Mouse (Mus musculus) gastrocnemius, postnatal 25 days (tissue): ENCODE results near the gene Daam2. TPM values are rescaled to one million over a fixed set of nuclear protein-coding genes. Genes with fewer than 3 reads are reported as not detected.

Experiments used
- DNase-seq: peaks from one replicate; pipeline ENCODE4 v3.0.0; 2022
- long read RNA-seq, 2 experiments: library from polyadenylated mRNA; stranded (forward); transcript quantifications; one replicate each; pipeline ENCODE4 v2.0.0; 2021
- total RNA-seq, 2 experiments: library from RNA; stranded (reverse); gene quantifications; 1 replicate in 1 of 2; 2 replicates in 1 of 2; pipeline ENCODE4 v1.2.3; 2021

The Daam2 gene
- total RNA-seq, result 1 to 10 TPM; 4.9 to 5.0 TPM
- long read RNA-seq, experiment 1, partial matches to known transcripts, result 0 of 1 reads
- long read RNA-seq, experiment 1, other reads (novel, unspliced or antisense), result 1 of 1 reads
- long read RNA-seq, experiment 2, partial matches to known transcripts, result 0 of 1 reads
- long read RNA-seq, experiment 2, other reads (novel, unspliced or antisense), result 1 of 1 reads

DNA sequence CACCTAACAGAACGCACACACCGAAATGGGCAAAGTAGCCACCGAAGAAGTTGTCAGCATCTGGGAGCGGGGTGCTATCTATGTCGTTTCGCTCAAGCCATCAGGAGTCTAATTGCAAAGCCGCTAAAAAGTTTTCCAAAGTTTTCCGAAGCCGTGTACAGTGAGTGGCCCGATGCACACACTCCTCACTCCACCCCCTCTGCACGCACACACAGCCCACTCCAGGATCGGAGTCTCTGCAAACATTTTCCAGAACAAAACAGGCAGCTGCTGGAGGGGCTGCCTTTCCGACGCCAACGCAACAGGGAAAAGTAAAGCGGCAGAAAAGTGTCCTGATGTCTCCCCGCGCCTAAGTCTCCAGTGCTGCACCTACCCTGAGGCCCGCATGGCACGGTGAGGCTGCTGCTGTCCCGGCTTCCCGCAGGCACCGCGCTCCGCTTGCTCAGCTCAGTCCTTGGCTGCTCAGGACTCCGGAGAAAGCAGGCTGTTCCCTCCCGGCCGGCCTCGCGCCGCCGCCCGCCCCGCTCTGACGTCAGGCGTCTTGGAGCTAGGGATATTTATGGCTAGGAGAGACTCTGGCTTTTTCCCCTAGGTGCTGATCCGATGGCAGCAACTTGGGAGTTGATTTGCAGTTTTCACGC is at the start of gene Daam2:
Daam2 (minus strand) TSS at position 514 of the 641 bp plus-strand sequence.
- peak; percentile 86 for DNase-seq

DNA sequence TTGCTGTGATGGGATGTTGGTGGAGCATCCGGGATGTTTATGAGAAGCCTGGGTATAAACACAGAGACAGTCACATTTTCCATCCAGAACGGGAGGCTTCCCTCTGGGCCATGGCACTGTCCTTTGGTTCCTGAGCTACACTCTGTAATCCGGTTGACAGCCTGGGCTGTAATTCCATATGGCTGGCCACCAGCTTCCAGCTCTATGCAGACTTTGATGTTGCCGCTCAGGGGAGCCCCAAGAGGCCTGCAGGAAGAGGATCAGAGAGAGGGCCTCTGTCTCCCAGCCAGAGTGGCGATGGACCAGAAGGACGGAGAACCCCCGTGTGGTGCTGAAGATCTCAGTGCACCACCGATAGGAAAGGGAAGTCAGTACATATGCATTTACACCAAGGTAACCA is 46.2 kb upstream of the Daam2 start:
- no peak for DNase-seq

DNA sequence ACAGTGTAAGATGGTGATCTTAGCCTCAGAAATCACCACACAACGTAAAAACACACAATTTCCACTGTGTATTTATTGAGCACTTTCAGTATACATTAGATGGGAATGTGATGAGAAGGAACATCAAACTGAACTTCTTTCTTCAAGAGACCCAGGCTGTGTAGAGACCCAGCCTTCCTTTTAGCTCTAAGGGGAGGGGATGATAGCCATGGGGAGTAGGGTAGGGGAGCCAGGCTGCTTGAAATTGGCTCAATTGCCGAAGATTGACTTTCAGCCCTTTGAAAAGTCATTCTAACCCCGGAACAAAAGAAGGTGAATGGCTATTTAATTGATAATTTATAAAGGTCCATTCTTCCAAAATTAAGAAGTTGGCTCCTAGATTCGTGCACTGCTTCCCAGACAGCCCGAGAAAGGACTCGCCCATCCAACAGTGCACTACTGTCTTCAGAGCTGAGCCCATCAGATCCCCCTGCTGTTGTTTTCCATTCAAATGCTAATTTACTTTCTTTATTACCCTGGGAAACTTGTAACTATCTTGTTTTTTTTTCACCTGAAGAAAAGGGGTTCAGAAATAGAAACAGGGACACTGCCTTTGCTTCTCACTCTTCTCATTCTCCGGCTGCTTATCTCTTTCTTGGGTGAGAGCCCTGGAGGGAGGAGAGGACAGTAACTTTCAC is 43.3 kb upstream of the Daam2 start:
- no peak for DNase-seq

DNA sequence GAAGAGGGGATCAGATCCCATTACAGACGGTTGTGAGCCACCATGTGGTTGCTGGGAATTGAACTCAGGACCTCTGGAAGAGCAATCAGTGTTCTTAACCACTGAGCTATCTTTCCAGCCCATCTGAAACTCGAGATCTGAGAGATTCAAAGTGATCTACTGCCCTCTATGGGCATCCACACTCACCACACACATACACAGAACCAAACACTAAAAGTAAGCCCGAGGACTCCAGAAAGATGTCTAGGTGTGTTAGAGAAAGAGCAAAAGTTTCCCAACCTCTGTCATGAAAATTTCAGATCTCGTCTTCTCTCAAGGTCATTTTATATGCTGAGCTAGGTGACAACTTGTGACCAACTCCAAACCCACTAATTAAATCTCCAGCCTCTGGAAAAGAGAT is 41.3 kb upstream of the Daam2 start:
- DNase-seq, result no peak

DNA sequence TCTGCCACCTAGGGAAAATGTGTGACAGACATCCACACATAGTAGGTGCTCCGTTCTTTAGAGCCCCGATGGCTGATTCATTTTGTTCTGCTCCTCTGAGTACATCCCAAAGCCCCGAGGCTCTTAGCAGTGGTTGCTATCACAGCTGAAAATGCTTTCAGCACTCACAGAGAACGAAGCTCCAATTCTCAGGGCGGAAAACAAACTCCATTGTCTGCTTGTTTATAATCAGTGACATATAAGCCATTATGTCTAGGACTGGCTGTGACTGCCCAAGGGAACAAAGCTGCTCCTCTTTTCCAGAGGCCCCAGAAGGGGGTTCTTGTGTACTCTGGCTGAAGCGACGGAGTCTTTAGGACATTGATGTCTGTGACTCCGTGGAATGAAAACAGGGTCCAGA is 25.9 kb upstream of the Daam2 start:
- no peak for DNase-seq

DNA sequence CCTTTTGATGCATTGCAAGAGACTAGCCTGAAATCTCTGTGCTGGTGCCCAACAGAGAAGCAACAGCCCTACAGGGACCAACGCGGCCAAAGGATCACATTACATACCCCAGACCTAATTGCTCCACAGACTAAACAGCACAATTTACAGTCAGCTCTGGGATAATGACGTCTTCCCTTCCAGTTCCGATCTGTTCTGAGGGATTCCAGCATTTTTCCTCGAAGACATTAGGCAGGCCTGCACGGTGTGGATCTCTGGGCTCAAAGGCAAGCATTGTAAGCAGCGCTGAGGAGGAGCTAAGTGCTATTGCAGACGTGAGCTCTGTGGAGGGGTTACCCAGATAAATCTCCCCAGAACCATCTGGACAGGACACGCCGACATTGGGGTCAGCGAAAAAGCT is 18.3 kb upstream of the Daam2 start:
- DNase-seq, result no peak

DNA sequence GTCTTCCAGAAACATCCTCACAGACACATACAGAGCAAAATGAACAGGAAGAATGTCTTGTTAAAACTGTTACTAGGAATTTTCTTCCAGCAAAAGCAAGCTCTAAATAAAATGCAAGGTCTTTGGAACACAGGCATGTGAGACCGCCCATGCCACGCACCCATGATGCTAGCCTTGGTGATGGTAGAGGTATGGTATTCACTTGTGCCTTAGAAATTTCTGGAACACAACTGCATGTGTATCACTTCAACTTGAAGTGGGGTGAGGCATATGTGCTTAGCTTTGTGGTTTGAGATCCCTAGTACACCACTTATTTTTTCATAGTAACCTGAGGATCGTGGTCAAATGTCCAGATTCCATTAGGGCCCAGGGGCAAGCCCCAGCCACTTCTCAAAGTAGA is 13.2 kb upstream of the Daam2 start:
- no peak for DNase-seq

DNA sequence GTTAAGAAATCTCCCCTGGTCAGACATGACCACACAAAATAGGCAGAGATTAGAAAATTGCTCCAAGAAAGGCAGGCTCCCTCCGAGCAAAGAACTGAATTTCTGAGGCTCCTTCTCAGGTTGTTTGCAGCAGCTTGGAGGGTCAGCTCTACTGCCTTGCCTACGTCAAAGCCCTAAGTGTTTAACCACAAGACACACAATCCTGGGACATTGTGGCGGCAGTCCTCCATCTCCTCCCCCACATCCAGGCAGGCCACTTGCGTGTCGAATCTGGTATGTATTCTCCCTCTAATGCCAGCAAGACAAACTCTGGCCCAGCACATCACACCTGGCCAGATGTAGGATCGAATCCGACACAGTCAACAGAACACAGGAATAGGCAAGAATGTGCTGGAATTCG is 4.6 kb upstream of the Daam2 start:
- no peak for DNase-seq

DNA sequence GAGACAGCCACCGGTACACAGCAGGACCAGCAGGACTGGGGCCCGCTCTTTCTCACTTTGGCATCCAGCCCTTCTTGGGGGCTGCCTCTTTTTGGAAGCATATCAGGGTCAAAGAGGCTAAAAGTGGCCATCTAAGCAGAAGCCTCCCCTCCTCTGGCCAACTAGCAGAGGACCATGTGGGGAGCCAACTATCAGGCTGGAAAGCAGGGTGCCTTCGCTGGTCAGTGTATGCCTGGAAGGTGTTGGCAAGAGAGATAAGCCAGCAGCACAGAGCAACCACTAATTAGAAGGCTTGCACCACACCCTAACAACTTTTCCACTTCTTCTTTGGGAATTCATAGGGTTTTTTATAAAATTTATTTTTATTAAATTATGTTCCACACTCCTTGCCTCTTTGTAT is 346 bp upstream of the Daam2 start:
- DNase-seq, result no peak

DNA sequence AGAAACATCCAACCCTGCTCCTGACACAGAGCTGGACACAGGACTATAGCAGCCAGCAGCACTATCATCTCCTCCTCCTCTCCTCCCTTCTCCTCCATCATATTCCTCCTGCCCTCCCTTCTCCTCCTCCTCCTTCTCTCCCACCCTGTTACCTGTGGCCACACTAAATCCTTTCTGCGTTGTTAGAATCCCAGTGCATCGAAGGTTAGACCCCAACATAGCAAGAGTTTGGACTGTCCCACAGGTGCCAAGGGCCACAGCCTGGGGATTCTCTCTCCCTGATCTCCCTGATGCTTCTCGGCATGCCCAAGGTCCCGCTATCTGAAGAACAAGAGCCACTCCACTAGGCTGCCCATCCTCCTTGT is 745 bp downstream of the Daam2 start:
- no peak for DNase-seq

DNA sequence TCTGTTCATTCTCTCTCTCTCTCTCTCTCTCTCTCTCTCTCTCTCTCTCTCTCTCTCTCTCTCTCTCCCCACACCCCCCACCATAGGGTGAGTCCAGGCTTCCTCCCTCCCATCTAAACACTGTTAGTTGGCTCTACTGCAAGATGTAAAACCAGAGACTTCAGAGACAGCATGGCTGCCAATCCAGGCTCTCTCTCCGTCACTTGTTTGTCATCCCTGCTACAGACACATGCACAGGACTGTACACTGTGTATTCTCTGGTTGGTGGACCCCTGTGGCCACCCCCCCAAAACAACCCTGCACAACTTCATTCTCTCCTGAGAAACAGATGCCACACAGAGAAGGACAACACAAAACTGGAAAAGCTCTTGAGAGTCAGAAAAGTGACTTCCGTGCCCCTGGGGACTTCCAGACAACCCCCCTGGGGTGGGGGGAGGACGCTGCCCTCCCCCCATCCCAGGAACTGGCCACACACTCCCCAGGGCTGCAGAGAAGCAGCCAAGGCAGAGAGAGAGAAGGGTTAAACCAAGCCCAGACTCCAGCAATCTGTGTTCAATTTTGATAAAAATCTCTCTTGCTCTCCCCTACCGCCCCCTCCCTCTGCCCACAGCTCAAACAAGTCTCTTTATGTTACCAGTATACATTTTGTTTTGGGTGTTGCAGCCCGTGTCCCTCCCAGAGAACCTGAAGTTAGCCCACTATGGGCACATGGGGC is 1.3 kb downstream of the Daam2 start:
- no peak for DNase-seq

DNA sequence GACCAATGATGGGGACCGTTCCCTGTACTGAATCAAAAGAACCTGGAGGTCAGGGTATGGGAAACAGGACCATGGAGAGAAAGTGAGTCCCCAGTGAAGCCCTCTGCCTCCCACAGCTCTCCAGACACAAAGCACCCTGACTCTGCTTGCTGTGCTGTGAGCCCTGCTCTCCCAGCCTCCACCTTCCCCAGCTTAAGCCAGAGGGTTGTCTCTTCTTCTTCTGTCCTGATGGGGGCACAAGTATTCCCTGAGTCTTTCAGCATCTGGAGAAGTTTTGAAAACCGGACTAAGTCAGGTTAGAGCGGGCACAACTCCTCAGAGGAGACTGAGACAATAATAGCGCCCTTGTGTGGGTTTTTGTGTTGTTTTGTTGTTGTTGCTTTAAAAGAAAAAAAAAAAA is 2.2 kb downstream of the Daam2 start:
- DNase-seq, result no peak

DNA sequence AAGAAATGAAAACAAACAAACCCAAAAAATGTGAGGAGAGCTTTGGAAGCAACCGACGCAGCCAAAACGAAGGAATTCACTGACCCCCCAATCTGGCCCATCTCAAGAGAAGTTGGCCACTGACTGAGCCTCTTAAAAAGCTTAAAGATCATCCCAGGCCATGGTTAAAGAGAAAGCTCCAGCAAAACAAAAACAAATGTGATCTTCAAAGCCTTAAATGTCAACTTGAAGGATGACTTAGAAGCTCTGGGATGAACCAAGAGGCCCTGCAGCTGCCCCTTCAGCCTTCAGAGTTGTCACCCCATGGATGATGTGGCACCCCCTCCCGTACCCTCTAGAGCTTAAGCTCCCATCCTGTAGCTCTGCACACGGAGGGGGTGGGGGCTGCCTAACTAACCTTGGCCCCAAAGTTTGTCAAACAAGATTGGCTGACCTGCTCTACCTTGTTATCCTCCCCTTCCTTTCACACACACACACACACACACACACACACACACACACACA is 4.3 kb downstream of the Daam2 start:
- no peak for DNase-seq

DNA sequence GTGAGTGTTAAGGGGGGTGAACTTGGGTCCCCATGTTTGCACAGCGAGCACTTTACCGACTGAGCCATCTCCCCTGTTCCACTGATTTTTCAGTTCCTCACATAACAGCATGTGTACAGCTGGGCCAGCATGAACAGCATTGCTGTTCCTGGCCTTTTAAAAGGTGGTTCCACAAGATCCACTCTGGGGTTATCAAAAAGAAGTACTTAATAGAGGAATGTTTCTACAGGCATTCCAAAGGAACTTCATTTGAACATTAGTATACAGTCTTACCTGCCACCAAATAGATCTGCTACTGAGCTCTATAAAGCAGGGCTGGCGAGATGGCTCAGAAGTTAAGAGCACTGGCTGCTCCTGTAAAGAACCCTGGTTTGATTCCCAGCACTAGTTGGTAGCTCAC is 8.0 kb downstream of the Daam2 start:
- DNase-seq, result no peak

DNA sequence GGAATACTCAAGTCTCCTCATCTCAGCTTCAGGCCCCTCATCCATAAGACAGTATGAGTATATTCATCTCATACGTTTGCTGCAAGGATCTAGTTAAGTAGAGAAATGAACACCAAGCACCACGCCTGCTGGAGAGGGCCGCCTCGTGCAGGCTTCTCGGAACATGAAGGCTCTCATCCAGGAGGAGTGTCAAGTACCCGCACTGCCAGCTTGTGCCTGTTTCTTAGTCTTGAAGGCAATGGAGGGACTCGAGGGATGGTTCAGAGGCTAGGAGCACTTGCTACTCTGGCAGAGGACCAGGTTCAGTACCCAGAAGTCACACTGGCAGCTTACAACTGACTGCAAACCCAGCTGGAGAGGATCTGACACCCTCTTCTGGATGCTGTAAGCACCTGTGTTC is 12.2 kb downstream of the Daam2 start:
- DNase-seq, result no peak

DNA sequence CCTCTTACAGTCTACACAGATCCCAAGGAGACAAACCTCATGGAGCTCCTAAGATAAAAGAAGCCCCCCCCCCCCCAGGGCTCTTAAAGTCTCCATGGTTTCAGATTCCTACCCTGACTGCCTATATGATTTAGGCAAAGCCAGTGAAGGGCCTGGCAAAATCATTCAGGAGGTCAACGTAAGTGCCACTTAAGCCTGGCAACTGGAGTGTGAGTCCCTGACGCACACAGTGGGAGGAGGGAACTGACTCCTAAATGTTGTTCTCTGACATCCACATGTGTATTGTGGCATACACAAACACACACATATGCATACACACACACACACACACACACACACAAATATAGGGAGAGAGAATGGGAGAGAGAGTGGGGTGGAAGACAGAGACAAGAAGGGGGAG is 12.7 kb downstream of the Daam2 start:
- DNase-seq, result no peak

DNA sequence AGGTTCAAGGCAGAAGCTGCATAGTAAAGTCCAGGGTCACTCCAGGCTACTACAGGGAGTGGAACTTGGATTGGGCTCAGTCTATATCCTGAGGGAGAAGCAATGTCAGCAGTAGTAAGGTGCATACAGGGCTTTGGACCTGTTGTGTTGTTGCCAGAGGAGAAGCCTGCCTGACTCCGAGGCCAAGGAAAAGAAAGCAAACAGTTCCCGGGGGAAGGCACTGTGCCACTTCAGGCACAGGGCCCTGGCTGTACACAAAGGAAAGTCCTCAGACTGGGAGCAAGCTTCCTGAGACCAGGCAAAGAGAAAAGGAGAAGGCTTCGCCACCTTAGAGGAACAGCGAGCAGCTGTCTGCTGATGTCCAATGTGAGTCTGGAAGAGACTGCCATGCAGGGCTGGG is 18.1 kb downstream of the Daam2 start:
- no peak for DNase-seq

DNA sequence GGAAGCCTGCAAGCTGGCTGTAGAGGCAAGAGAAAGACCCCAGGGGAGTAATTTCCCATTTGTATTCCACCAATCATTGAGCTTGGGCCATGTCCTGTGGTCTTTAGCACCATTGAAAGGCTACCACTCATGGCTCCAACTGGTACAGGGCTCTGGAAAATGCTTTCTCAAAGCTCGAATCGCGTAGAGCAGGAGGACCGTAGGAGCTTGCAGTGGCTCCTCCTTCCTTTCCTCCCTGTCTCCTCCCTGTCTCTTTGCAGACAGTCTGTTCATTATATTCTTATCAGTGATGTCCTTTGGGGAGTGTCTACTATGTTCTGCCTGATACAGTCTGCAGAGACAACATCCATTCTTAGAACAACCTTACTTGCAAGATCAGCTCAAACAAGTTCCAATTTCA is 18.7 kb downstream of the Daam2 start:
- no peak for DNase-seq

DNA sequence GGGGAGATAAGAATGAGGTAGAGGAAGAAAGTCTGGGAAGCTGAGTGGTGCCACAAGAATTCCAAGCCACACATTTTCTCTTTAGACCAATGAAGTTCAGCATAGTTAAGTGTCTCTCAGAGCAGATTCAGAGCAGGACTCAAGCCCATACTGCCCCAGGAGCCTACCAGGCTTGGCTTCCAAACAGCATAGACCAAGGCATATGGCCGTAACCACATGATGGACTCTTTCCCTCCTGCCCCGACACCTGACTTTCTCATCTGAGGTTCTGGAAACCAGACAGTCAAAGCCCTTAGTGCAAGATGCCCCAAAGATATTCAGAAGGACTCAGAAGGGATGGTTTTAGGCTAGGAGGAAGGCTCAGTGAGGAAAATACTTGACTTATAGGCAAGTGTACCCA is 19.6 kb downstream of the Daam2 start:
- DNase-seq, result no peak

DNA sequence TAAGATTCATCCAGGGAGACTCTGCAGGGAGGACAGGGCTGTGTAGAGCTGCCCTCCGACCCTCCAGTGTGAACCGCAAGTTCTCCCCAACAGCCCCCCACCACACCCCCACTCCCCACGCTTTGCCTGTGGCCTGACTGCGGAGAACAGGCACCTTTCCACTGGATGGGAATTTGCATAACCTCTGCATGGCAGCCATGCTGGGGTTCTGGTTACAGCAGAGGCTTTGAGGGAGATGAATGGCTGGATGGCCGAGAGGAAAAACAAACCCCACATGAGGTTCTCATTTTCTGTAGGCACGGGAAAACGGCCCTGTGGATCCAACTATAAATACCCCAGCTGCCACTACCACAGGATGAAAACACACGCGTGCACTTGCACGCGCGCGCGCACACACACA is 23.4 kb downstream of the Daam2 start:
- no peak for DNase-seq

DNA sequence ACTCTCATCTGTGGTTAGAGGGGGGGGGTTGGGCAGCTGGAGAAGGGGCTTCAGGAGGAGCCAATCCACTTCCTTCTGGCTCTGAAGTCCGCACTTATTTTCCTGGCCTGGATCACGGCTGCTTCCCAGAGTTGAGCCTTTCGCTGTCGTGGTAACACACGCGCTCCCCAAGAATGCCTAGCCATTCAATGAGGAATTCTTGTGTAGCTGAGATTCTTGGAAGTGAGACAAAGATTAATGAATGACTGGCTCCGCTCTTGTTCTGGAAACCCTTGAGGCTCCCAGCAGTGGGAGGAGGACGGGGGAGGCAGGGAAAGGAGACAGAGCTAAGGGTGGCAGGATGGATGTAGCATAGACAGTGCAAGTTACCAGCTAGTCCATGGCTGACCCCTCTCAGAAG is 24.9 kb downstream of the Daam2 start:
- no peak for DNase-seq

DNA sequence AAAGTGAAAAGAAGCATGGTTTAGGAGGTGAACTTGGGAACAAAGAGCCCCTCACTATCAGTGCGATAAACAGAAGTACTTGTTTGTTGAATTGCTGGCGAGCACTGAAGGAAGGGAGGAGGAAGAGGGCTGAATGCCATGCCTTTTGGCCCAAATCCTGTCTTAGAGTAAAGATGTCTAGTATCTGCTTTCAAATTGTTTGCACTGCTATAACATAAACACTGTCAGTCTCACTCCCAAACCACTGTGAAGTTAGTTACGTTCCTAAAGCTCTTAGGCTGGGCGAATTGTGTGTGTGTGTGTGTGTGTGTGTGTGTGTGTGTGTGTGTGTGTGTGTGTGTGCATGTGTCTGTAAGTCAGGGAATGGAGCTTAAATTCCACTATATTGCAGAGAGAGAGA is 28.6 kb downstream of the Daam2 start:
- DNase-seq, result no peak

DNA sequence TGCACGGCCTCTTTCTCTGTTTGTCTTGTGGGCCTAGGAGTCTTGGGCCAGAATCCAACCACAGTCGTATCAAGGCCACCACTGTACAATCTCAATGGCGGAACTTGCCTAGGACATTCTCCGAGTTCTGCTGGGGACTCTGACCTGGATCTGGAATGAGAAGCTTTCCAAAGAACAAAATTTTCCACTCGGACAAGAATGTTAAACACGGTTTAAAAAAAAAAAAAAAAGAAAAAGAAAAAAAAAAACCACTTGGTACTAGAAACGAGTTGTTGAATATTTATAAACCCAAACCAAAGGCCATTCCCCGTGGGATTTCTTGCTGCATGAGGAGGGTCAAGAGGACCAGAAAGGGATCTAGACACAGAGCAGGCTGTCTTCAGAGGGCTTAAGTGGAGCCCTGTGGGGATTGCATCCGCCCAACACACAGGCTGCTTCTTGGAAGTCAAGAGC is 29.9 kb downstream of the Daam2 start:
- DNase-seq, result no peak
